Mouse (Mus musculus) gastrocnemius, adult 8-10 months (tissue): ENCODE measurements at regions not wholly inside any gene's neighbourhood (a gene's known extent, or its start where the extent isn't known, plus 50 kb on each side); places are given as distances from the start of the nearest gene placed in this dataset.

Experiments
- DNase-seq, 2 experiments: peaks; one replicate each; pipeline ENCODE4 v3.0.0; 2022; ENCODE audit warnings: low spot score in 2 of 2

GRCm38 (mm10) chr9:120628794-120629560 is 57.7 kb downstream of the Rpl14 start:
- DNase-seq: no peak

- DNase-seq: no peak
These were observed 58.4 kb downstream of the Rpl14 start for GRCm38 (mm10) chr9:120629609-120630008.

GRCm38 (mm10) chr9:120632821-120633220 is 61.6 kb downstream of the Rpl14 start:
- no peak for DNase-seq

GRCm38 (mm10) chr9:120642656-120643055 is 71.4 kb downstream of the Rpl14 start:
- no peak for DNase-seq

- no peak for DNase-seq
These were observed 72.1 kb downstream of the Rpl14 start for GRCm38 (mm10) chr9:120643371-120643770.

GRCm38 (mm10) chr9:120645776-120646175 is 74.5 kb downstream of the Rpl14 start:
- DNase-seq: no peak

GRCm38 (mm10) chr9:120646806-120647667 is 75.8 kb downstream of the Rpl14 start:
- no peak for DNase-seq

GRCm38 (mm10) chr9:120647668-120647955 is 76.4 kb downstream of the Rpl14 start:
- no peak for DNase-seq

- no peak for DNase-seq
These were observed 81.5 kb downstream of the Rpl14 start for GRCm38 (mm10) chr9:120652733-120653132.

GRCm38 (mm10) chr9:120653170-120653569 is 81.9 kb downstream of the Rpl14 start:
- DNase-seq: no peak

- no peak for DNase-seq
These were observed 83.5 kb downstream of the Rpl14 start for GRCm38 (mm10) chr9:120654736-120655135.

GRCm38 (mm10) chr9:120656976-120657375 is 85.7 kb downstream of the Rpl14 start:
- no peak for DNase-seq

- DNase-seq: no peak
These were observed 86.5 kb downstream of the Rpl14 start for GRCm38 (mm10) chr9:120657786-120658185.

GRCm38 (mm10) chr9:120658576-120658975 is 87.3 kb downstream of the Rpl14 start:
- peak in 1 of 2 experiments; percentile 15 for DNase-seq

- peak in 1 of 2 experiments; percentile 25 for DNase-seq
These were observed 90.0 kb downstream of the Rpl14 start for GRCm38 (mm10) chr9:120661226-120661625.

- DNase-seq: no peak
These were observed 90.5 kb downstream of the Rpl14 start for GRCm38 (mm10) chr9:120661641-120662227.

GRCm38 (mm10) chr9:120663181-120663580 is 91.9 kb downstream of the Rpl14 start:
- DNase-seq: no peak

- DNase-seq: no peak
These were observed 92.8 kb downstream of the Rpl14 start for GRCm38 (mm10) chr9:120664086-120664485.

- no peak for DNase-seq
These were observed 101.2 kb downstream of the Rpl14 start for GRCm38 (mm10) chr9:120672452-120672851.

GRCm38 (mm10) chr9:120674855-120675254 is 103.6 kb downstream of the Rpl14 start:
- no peak for DNase-seq

- no peak for DNase-seq
These were observed 104.3 kb downstream of the Rpl14 start for GRCm38 (mm10) chr9:120675371-120676150.

GRCm38 (mm10) chr9:120676301-120676700 is 105.1 kb downstream of the Rpl14 start:
- no peak for DNase-seq
